Mouse (Mus musculus): Measurements from ENCODE around the gene Upk3b. TPM values are rescaled to one million over a fixed set of nuclear protein-coding genes. Genes with fewer than 3 reads are reported as not detected.

Upk3b gene
- polyA plus RNA-seq (2012; rRNA removed): 48.6 and 57.1 TPM in 2 replicates

GRCm38 (mm10) chr5:136038258-136039214, at the start of gene Upk3b:
Upk3b (plus strand) TSS chr5:136038496.

GRCm38 (mm10) chr5:135994725-135995687, 43.3 kb upstream of the Upk3b start, which contains the start of gene Dtx2:
Dtx2 (plus strand) TSS chr5:135994800.

GRCm38 (mm10) chr5:136054301-136055077, 16.2 kb downstream of the Upk3b start, which contains the start of gene Upk3bl:
Upk3bl (plus strand) TSS chr5:136054492.

GRCm38 (mm10) chr5:136083669-136084107, 45.4 kb downstream of the Upk3b start, which contains the start of gene Rasa4:
Rasa4 (plus strand) TSS chr5:136083916.

Other genes with a start within 250 kb of the Upk3b start
- gene Srrm3, start 231.6 kb upstream of the Upk3b start, polyA plus RNA-seq (2012; rRNA removed): 0.03 and 0.10 TPM in 2 replicates
- 447 and 474 TPM in 2 replicates for gene Hspb1, start 150.6 kb upstream of the Upk3b start, polyA plus RNA-seq (2012; rRNA removed)
- gene Ywhag, start 103.9 kb upstream of the Upk3b start, polyA plus RNA-seq (2012; rRNA removed): 116 and 123 TPM in 2 replicates
- 8.4 and 10.3 TPM in 2 replicates for gene Ssc4d, start 64.0 kb upstream of the Upk3b start, polyA plus RNA-seq (2012; rRNA removed)
- gene Zp3, start 58.4 kb upstream of the Upk3b start, polyA plus RNA-seq (2012; rRNA removed): 159 and 201 TPM in 2 replicates
- gene Dtx2, start 43.7 kb upstream of the Upk3b start, polyA plus RNA-seq (2012; rRNA removed): 60.4 and 70.4 TPM in 2 replicates
- gene Upk3bl, start 16.0 kb downstream of the Upk3b start, polyA plus RNA-seq (2012; rRNA removed): 2.7 and 2.8 TPM in 2 replicates
- gene Rasa4, start 45.4 kb downstream of the Upk3b start, polyA plus RNA-seq (2012; rRNA removed): 23.7 and 24.4 TPM in 2 replicates
- 34.0 and 70.8 TPM in 2 replicates for gene Polr2j, start 78.1 kb downstream of the Upk3b start, polyA plus RNA-seq (2012; rRNA removed)
- 56.3 and 56.8 TPM in 2 replicates for gene Lrwd1, start 97.6 kb downstream of the Upk3b start, polyA plus RNA-seq (2012; rRNA removed)
- 22.1 and 22.2 TPM in 2 replicates for gene Alkbh4, start 97.7 kb downstream of the Upk3b start, polyA plus RNA-seq (2012; rRNA removed)
- gene Orai2, start 132.2 kb downstream of the Upk3b start, polyA plus RNA-seq (2012; rRNA removed): 20.0 and 25.3 TPM in 2 replicates
- 11.5 and 15.5 TPM in 2 replicates for gene Prkrip1, start 160.5 kb downstream of the Upk3b start, polyA plus RNA-seq (2012; rRNA removed)
- gene Sh2b2, start 208.1 kb downstream of the Upk3b start, polyA plus RNA-seq (2012; rRNA removed): 28.9 and 32.2 TPM in 2 replicates

Measured in ovary, adult 2 months (tissue).